Mouse (Mus musculus) lung, embryonic 15.5 days (tissue): Measurements from ENCODE around the gene Fntb. TPM values are rescaled to one million over a fixed set of nuclear protein-coding genes. Genes with fewer than 3 reads are reported as not detected.

Experiments
- ATAC-seq: fragments of 200-750 bp; cut with Nextera tagmentation; 2 replicates; pipeline ENCODE4 v1.8.0; 2017; ENCODE audit warnings: moderate number of reproducible peaks, borderline replicate concordance; ENCODE audit not compliant: low FRiP score, low TSS enrichment; ENCODE audit errors: extremely low read depth
- H3K27ac ChIP-seq: fragments of 300-500 bp; sonication (generic); 2 replicates; pipeline ENCODE4 v1.5.1; 2015; ENCODE audit warnings: moderate library complexity, mild to moderate bottlenecking, inconsistent platforms
- H3K27me3 ChIP-seq: fragments of 300-500 bp; sonication (generic); 2 replicates; pipeline ENCODE4 v1.6.1; 2015; ENCODE audit warnings: inconsistent platforms
- H3K36me3 ChIP-seq: fragments of 300-500 bp; sonication (generic); 2 replicates; pipeline ENCODE4 v1.6.1; 2015; ENCODE audit warnings: inconsistent platforms
- H3K4me1 ChIP-seq: fragments of 300-500 bp; sonication (generic); 2 replicates; pipeline ENCODE4 v1.6.1; 2015; ENCODE audit warnings: inconsistent platforms
- H3K4me2 ChIP-seq: fragments of 300-500 bp; sonication (generic); 2 replicates; pipeline ENCODE4 v1.6.1; 2015; ENCODE audit warnings: inconsistent platforms, mild to moderate bottlenecking, moderate library complexity
- H3K4me3 ChIP-seq: fragments of 300-500 bp; sonication (generic); 2 replicates; pipeline ENCODE4 v1.5.1; 2015; ENCODE audit warnings: mild to moderate bottlenecking, inconsistent platforms
- H3K9ac ChIP-seq: fragments of 300-500 bp; sonication (generic); 2 replicates; pipeline ENCODE4 v1.6.1; 2015; ENCODE audit warnings: inconsistent platforms
- H3K9me3 ChIP-seq: fragments of 300-500 bp; sonication (generic); 2 replicates; pipeline ENCODE4 v1.6.1; 2016; ENCODE audit warnings: inconsistent platforms
- WGBS: fragments of 180-500 bp; shearing (Covaris S2); methylation state at CpG from one replicate; pipeline ENCODE4 v1.1.7; 2015; 5-methylcytosine and 5-hydroxymethylcytosine counted together
- polyA plus RNA-seq: library from polyadenylated mRNA; unstranded; fragments of >200 nt; fragmentation: Nextera tagmentation; extraction: Ambion mirVana; gene quantifications from 2 replicates; pipeline ENCODE4 v1.2.1, GENCODE M21; 2015

Gene Fntb
- polyA plus RNA-seq, 1 experiment from 2014 or later = 37.8 TPM

DNA sequence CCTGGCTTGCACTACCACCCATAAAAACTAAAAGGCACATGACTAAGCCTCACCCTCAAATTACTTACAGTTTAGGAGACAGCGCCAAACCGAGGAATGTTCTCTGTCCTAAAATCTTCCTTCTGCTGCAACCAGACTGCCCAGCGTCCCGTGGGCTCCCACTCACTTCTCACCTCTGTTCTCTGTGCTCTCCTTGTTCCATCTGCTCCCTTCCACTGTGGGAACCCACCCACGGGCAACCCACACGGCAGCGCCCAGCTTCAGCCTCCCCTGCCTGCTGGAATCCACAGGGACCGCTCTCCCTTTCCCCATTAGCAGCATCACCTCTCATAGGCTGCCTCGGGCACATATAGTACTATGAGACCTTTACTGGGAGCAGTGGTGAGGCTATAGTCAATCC, 53.5 kb downstream of the Fntb start:
- H3K9ac ChIP-seq = no peak overlapping the region
- no peak for ATAC-seq
- no peaks in the 10 kb centered on the region for H3K9me3 ChIP-seq
- H3K27ac ChIP-seq = peak overlapping the region; percentile 91
- no peak overlapping the region for H3K4me2 ChIP-seq
- 82% methylated on average over 9 of the region's 9 CpGs for WGBS
- H3K36me3 ChIP-seq = no peaks in the 10 kb centered on the region
- H3K4me3 ChIP-seq = no peak overlapping the region
- H3K4me1 ChIP-seq = peaks cover 50% of the 10 kb centered on the region
- peaks cover 5% of the 10 kb centered on the region; the same call in 1 of the 2 replicates for H3K27me3 ChIP-seq

DNA sequence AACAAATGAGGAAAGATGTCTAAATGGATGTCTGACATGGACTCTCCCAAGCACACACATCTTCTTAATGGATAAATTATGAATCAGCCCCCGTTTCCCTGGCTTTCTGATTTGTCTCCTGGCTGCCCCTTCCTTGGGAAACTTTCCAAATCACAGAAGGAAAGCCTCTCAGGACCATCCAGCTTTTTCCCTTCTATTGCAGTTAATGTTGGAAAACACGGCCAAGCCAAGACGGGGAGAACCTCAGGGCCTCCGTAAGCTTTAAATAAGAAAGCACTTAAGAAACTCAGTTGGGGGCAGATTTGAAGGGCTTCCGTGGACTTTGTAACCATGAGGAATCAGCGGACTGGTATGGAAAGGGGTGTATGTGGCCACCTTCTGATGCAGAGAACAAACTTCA, 54.4 kb downstream of the Fntb start:
- H3K9me3 ChIP-seq = no peaks in the 10 kb centered on the region
- H3K27me3 ChIP-seq = peaks cover 9% of the 10 kb centered on the region; the same call in 1 of the 2 replicates
- H3K36me3 ChIP-seq = no peaks in the 10 kb centered on the region
- no peak overlapping the region; the same call in 1 of the 2 replicates for H3K4me3 ChIP-seq
- ATAC-seq = no peak
- peak overlapping the region; percentile 68 for H3K27ac ChIP-seq
- no peak overlapping the region for H3K9ac ChIP-seq
- 36% methylated on average over 6 of the region's 6 CpGs for WGBS
- H3K4me2 ChIP-seq = peak overlapping the region; percentile 90
- H3K4me1 ChIP-seq = peaks cover 59% of the 10 kb centered on the region

DNA sequence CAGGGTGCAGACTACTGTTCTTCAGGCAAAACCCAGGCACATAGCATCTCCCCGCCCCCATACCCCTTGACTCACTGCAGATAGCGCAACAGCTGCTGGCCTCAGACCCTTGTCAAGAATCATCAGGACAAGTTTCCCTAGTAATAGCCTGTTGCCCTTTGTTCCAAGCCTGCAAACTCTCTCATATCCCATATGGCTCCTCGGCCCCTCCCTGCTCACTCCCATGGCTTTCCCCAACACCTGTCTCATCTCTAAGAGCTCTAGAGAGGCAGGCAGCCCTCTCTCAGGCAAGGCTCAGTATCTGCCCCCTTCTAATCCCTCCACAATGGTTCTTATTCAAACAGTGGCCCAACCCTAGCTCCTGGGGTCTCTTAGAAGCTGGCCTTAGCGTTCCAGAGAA, 55.2 kb downstream of the Fntb start:
- Histone ChIP-seq H3K4me3 (peak overlapping the region; percentile 76), H3K27ac (peak overlapping the region; percentile 68), H3K36me3 (no peaks in the 10 kb centered on the region), H3K27me3 (peaks cover 9% of the 10 kb centered on the region; the same call in 1 of the 2 replicates), H3K9ac (no peak overlapping the region), H3K9me3 (no peaks in the 10 kb centered on the region), H3K4me2 (peak overlapping the region; percentile 90), H3K4me1 (peaks cover 61% of the 10 kb centered on the region)
- 33% methylated on average over 4 of the region's 4 CpGs for WGBS
- ATAC-seq = no peak; the same call in 1 of the 2 replicates

DNA sequence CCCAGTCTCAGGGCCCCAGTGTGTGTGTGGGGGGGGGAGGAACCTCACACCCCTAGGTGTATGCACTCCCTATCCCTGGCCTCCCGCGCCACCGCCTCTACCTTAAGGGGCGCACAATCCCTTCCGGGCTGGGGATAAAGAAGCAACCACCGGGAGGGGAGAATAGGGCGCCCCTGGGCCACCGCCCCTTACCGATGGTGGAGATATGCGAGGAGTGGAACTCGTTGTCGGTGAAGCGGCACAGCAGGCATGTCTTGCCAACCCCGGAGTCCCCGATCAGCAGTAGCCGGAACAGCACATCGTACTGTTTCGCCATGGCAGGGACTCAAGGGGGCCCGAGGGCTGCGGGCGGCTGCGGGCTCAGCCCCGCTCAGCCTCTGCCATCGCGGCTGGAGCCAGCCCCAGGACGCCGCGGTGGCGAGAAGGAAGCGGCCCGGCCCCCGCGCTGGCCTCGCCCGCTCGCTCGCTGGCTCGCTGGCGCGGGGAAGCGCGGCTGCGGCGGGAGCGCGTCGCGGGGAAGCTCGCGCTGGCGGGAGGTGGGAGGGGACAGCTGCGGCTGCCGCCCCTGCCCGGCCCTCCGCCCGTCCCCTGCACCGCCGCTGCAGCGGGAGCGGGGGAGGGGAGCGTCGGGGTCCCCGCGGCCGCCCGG, 56.7 kb downstream of the Fntb start:
- peak overlapping the region; percentile 90 for H3K4me2 ChIP-seq
- ATAC-seq = peak; percentile 46; the same call in 1 of the 2 replicates
- H3K4me3 ChIP-seq = peak overlapping the region; percentile 76
- H3K27me3 ChIP-seq = peaks cover 9% of the 10 kb centered on the region; the same call in 1 of the 2 replicates
- peak overlapping the region; percentile 65 for H3K27ac ChIP-seq
- no peaks in the 10 kb centered on the region for H3K9me3 ChIP-seq
- peaks cover 57% of the 10 kb centered on the region for H3K4me1 ChIP-seq
- under 1% methylated on average over 43 of the region's 66 CpGs for WGBS
- H3K36me3 ChIP-seq = no peaks in the 10 kb centered on the region
- H3K9ac ChIP-seq = peak overlapping the region; percentile 85

DNA sequence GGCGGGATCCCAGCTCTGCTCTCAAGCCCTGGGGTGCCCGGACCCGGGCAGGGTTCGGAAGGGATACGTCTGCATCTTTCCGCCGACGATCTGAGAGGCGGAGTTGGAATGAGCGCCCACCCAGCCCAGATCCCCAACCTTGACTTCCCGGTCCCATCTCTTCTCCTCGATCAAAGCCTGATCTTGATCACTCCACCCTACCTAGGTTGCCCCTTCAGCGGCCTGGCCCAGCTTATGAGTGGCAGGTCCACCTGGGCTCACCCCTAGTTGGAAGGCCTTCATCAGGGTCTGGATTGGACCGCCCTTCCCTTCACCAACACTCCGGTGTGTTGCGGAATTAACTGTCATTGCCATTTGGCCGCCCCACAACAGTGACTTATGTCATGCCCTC, 57.3 kb downstream of the Fntb start, which contains the start of gene Rab15:
Gene Rab15 (minus strand): TSS at position 258 of the 391 bp plus-strand sequence.
- Histone ChIP-seq H3K4me2 (peak within 1 kb of the TSS; percentile 90), H3K9me3 (no peaks in the 10 kb centered on the region), H3K36me3 (no peaks in the 10 kb centered on the region), H3K27ac (peak within 1 kb of the TSS; percentile 65), H3K4me1 (peaks cover 52% of the 10 kb centered on the region), H3K9ac (peak within 1 kb of the TSS; percentile 85), H3K4me3 (peak within 1 kb of the TSS; percentile 76), H3K27me3 (peaks cover 9% of the 10 kb centered on the region; the same call in 1 of the 2 replicates)
- 3% methylated on average over 17 of the region's 17 CpGs for WGBS
- ATAC-seq = no peak

DNA sequence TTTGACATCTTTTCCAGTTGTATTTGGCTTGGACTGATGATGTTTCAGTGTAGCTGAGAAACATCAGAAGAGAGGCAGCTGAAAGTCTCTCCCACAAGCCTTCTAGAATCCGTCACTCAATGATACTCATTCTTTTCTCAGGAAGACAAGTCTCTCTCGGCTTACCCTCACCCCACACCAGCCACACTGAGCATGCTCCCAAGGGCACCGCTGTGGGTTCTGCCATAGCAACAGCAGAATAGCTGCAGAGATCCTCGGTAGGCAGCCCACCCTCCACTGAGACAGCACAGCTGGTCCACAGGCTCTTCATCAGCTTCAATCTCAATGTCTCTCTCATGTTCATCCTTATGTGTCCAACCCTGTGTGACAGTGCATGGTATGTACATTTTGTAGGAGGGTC, 59.9 kb downstream of the Fntb start:
- no peaks in the 10 kb centered on the region for H3K9me3 ChIP-seq
- WGBS = 70% methylated on average over 4 of the region's 4 CpGs
- no peak overlapping the region for H3K4me2 ChIP-seq
- H3K9ac ChIP-seq = no peak overlapping the region
- no peak overlapping the region for H3K4me3 ChIP-seq
- H3K27me3 ChIP-seq = peaks cover 9% of the 10 kb centered on the region; the same call in 1 of the 2 replicates
- no peaks in the 10 kb centered on the region for H3K36me3 ChIP-seq
- no peak for ATAC-seq
- H3K27ac ChIP-seq = no peak overlapping the region
- peaks cover 30% of the 10 kb centered on the region for H3K4me1 ChIP-seq

DNA sequence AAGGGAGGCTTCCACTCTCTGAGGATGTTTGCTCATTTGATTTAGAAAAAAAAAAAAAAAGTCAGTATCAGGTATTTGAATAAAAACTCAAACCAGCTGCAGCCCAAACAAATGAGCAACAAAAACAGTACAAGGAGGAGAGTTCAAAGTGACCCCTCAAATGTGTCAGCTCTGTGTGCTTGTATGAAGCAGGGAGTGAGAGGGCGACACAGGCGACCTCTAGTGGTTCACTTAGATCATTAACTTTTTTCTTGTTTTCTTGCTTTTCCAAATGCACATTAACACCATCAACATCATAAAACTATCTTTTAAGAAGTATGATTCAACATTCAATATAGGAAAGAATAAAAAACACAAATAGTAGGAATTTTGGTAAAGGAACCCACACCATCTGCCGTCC, 67.3 kb downstream of the Fntb start:
- no peak for ATAC-seq
- WGBS = under 1% methylated on average over 3 of the region's 3 CpGs
- Histone ChIP-seq H3K4me3 (no peak overlapping the region), H3K27ac (no peak overlapping the region), H3K9ac (no peak overlapping the region), H3K4me1 (no peaks in the 10 kb centered on the region), H3K4me2 (no peak overlapping the region), H3K9me3 (no peaks in the 10 kb centered on the region), H3K27me3 (no peaks in the 10 kb centered on the region), H3K36me3 (no peaks in the 10 kb centered on the region)

DNA sequence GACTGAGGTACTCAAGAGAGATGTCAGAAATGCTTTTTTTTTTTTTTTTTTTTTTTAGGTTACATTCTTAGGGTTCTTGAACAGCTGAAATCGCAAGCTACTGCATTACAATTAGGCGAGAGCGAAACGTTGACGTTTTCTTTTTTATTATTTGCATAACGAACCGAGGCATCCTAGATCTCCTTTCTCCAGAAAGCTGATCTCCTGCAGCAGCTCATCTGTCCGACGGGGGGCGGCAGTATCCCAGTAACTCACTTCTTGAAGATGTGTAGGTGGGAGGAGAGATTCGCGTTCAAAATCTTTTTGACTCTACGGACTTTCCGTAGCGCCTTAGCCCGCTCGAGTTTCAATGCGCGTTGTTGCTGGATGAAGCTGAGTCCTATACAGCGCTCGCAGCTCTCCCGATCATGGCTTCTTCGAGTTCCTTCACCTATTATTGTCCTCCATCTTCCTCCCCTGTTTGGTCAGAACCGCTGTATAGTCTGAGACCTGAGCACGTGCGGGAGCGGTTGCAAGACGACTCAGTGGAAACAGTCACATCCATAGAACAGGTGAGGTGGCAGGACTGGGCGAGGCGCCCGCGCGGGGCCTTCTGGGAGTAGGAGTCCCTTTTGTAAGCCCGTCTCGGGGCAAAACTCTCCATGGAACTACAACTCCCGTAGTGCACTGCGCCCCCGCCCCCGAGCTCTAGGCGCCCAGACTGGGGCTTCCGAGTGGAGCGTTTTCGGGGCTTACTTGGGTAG, 71.9 kb downstream of the Fntb start:
- WGBS = under 1% methylated on average over 43 of the region's 43 CpGs

DNA sequence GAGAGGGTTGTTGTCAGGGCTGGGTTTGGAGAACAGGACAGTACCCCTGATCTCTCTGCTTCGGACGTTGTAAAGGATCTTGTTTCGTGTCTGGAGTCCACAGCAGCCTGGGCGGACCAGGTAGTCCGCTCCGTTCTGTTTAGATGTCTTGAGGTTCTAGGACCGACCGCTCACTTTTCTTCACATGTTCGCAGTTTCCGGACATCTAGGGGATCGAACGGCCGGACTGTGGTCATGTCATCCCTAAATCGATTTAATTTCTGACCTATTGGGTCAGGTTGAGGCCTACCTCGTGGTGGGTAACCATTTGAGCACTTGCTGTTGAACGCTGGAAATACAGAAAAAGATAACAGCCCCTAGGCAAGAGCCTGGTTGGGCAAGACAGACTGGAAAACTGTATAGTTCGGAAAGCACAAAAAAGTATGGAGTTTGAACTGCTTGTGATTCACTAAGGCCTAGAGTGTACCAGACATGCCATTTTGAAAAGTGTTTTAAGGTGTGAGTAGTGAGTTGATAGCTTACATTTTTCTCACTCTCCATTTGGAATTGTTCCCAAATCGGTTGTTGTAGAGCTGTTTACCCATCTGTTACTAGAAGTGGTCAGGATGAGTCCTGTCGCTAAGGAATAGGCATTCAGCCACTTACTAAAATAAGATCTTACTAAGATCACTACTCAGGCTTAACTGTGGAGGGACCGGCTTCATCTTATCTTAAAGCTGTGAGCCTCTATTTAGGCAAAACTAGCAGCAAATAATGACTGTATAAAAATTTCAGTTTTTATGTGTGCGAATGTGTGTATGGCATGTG, 72.7 kb downstream of the Fntb start:
- Histone ChIP-seq H3K9ac (peak overlapping the region; percentile 72), H3K9me3 (no peaks in the 10 kb centered on the region), H3K27me3 (no peaks in the 10 kb centered on the region), H3K27ac (peak overlapping the region; percentile 83; the same call in 1 of the 2 replicates), H3K4me2 (peak overlapping the region; percentile 72), H3K4me3 (peak overlapping the region; percentile 74), H3K4me1 (peaks cover 13% of the 10 kb centered on the region), H3K36me3 (no peaks in the 10 kb centered on the region)
- ATAC-seq = no peak
- WGBS = 10% methylated on average over 21 of the region's 21 CpGs

More for the DNA sequence above, 71.9 kb downstream of the Fntb start:
- Histone ChIP-seq H3K36me3 (no peaks in the 10 kb centered on the region), H3K9me3 (no peaks in the 10 kb centered on the region), H3K4me3 (peak overlapping the region; percentile 74), H3K27ac (peak overlapping the region; percentile 83), H3K27me3 (no peaks in the 10 kb centered on the region), H3K9ac (peak overlapping the region; percentile 72), H3K4me2 (peak overlapping the region; percentile 72), H3K4me1 (peaks cover 13% of the 10 kb centered on the region)
- peak; percentile 99 for ATAC-seq

DNA sequence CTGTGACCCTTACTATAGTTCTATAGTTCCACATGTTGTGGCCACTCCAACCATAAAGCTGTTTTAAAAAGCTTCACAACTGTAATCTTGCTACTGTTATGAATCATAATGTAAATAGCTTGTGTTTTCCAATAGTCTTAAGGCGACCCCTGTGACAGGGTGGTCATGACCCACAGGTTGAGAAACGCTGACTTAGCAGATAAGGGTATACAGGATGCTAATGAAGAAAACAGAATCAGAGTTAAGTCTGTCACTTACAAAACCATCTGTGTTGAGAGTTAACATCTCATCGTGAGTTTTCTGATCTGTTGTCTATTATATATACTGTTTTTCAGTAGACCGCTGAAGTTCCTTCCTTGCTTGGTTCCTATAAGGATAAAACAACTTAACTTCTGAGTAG, 73.9 kb downstream of the Fntb start:
- no peaks in the 10 kb centered on the region for H3K27me3 ChIP-seq
- no peaks in the 10 kb centered on the region for H3K36me3 ChIP-seq
- no peaks in the 10 kb centered on the region for H3K9me3 ChIP-seq
- H3K4me2 ChIP-seq = no peak overlapping the region
- ATAC-seq = no peak
- no peak overlapping the region for H3K4me3 ChIP-seq
- no peak overlapping the region for H3K9ac ChIP-seq
- 86% methylated on average over 4 of the region's 4 CpGs for WGBS
- peaks cover 13% of the 10 kb centered on the region for H3K4me1 ChIP-seq
- no peak overlapping the region for H3K27ac ChIP-seq

DNA sequence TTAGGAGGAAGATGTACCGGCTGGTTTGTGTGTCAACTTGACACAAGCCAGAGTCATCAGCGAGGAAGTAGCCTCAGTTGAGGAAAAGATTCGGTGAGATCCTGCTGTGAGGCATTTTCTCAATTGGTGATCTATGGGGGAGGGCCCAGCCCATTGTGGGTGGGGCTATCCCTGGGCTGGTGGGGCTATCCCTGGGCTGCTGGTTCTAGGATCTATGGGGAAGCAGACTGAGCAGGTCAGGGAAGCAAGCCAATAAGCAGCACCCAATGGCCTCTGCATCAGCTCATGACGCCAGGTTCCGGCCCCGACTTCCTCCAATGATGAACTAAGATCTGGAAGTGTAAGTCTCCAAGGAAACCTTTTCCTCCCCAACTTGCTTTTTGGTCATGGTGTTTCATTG, 74.7 kb downstream of the Fntb start:
- H3K9ac ChIP-seq = no peak overlapping the region
- no peak overlapping the region for H3K4me3 ChIP-seq
- peaks cover 13% of the 10 kb centered on the region for H3K4me1 ChIP-seq
- H3K27ac ChIP-seq = no peak overlapping the region
- no peaks in the 10 kb centered on the region for H3K36me3 ChIP-seq
- no peak for ATAC-seq
- no peaks in the 10 kb centered on the region for H3K9me3 ChIP-seq
- WGBS = 66% methylated on average over 6 of the region's 6 CpGs
- no peak overlapping the region for H3K4me2 ChIP-seq
- H3K27me3 ChIP-seq = no peaks in the 10 kb centered on the region
